20 mouse cellular contexts compared by ENCODE assay signal in genomic region chr19:9924034-9924768, GRCm38 (mm10). TPM values are rescaled to one million over a fixed set of nuclear protein-coding genes. Genes with fewer than 3 reads are reported as not detected.
DNase-seq lines count a peak whose midpoint lies in the region; ATAC-seq and TF ChIP-seq lines count a peak whose summit lies in the region.
"Had no signal": no experiment of that assay in that cellular context is flagged by ENCODE, and none has a peak within 500 bp of the region (broad histone marks: within the 10 kb centered on the region; RNA-seq: fewer than 3 reads in every experiment).

No protein-coding gene starts in this region.

- intact Hi-C loops in left cerebral cortex, postnatal 14 days (cut with DNase I): loop anchor here (5.0 kb wide), 1 partner anchor 38 kb away; no protein-coding TSS in a partner anchor

- no peak for TF ChIP-seq CTCF in lung, adult 2 months (IDR thresholded peaks at IDR 0.05; ENCODE audit: insufficient read depth, low read length)
- TF ChIP-seq CTCF in stomach, postnatal 0 days (IDR thresholded peaks at IDR 0.05; ENCODE audit: low read depth): no peak

- 0 out of 2 replicates have a peak overlapping the region, but pooled peaks have one; percentile 11 for H3K27ac ChIP-seq in forebrain, embryonic 10.5 days
- H3K27ac ChIP-seq in forebrain, embryonic 16.5 days (ENCODE audit: low read length): no peak overlapping the region
- H3K27ac ChIP-seq in lung, embryonic 16.5 days (ENCODE audit: low read length): no peak overlapping the region
- H3K27ac ChIP-seq in liver, embryonic 15.5 days (replicated peaks): no peak overlapping the region
- no peak overlapping the region for H3K27ac ChIP-seq in stomach, postnatal 0 days (replicated peaks)
- no peak overlapping the region for H3K27ac ChIP-seq in hindbrain, embryonic 16.5 days (ENCODE audit: low read depth, low read length)
- H3K27ac ChIP-seq: embryonic facial prominence, embryonic 12.5 days; heart, adult 2 months; heart, embryonic 15.5 days; hindbrain, embryonic 10.5 days; neural tube, embryonic 15.5 days had no signal

- H3K4me2 ChIP-seq in forebrain, embryonic 16.5 days (ENCODE audit: low read length): no peak overlapping the region
- H3K4me2 ChIP-seq in lung, embryonic 16.5 days (ENCODE audit: low read depth, low read length): no peak overlapping the region
- 0 out of 2 replicates have a peak overlapping the region, but pooled peaks have one; percentile 6 for H3K4me2 ChIP-seq in liver, embryonic 15.5 days
- H3K4me2 ChIP-seq in stomach, postnatal 0 days (replicated peaks; ENCODE audit: low read depth): no peak overlapping the region
- no peak overlapping the region for H3K4me2 ChIP-seq in hindbrain, embryonic 16.5 days (ENCODE audit: low read length)
- H3K4me2 ChIP-seq: embryonic facial prominence, embryonic 12.5 days; heart, embryonic 15.5 days; neural tube, embryonic 15.5 days had no signal

- H3K9ac ChIP-seq in forebrain, embryonic 16.5 days (replicated peaks; ENCODE audit: low read depth, low read length): no peak overlapping the region
- H3K9ac ChIP-seq in lung, embryonic 16.5 days (ENCODE audit: low read length): no peak overlapping the region
- no peak overlapping the region for H3K9ac ChIP-seq in liver, embryonic 15.5 days
- no peak overlapping the region for H3K9ac ChIP-seq in stomach, postnatal 0 days (ENCODE audit: low read length)
- no peak overlapping the region for H3K9ac ChIP-seq in hindbrain, embryonic 16.5 days (ENCODE audit: low read depth, low read length)
- H3K9ac ChIP-seq: embryonic facial prominence, embryonic 12.5 days; heart, embryonic 15.5 days; neural tube, embryonic 15.5 days had no signal

- no peak for TF ChIP-seq EP300 in stomach, postnatal 0 days (optimal IDR thresholded peaks at IDR 0.05)

- H3K36me3 ChIP-seq in forebrain, embryonic 10.5 days (replicated peaks): no peaks in the 10 kb centered on the region
- H3K36me3 ChIP-seq in forebrain, embryonic 16.5 days (ENCODE audit: control insufficient read depth, insufficient read depth): no peaks in the 10 kb centered on the region
- H3K36me3 ChIP-seq in lung, embryonic 16.5 days (ENCODE audit: control insufficient read depth, insufficient read depth, low read length): no peaks in the 10 kb centered on the region
- no peaks in the 10 kb centered on the region for H3K36me3 ChIP-seq in liver, embryonic 15.5 days (replicated peaks)
- H3K36me3 ChIP-seq in stomach, postnatal 0 days (ENCODE audit: control insufficient read depth, insufficient read depth, low read length): no peaks in the 10 kb centered on the region
- no peaks in the 10 kb centered on the region for H3K36me3 ChIP-seq in hindbrain, embryonic 16.5 days (ENCODE audit: control insufficient read depth, insufficient read depth, low read length)
- H3K36me3 ChIP-seq: embryonic facial prominence, embryonic 12.5 days; heart, embryonic 15.5 days; hindbrain, embryonic 10.5 days; neural tube, embryonic 15.5 days had no signal

- ATAC-seq in forebrain, embryonic 16.5 days: no peak
- ATAC-seq in lung, embryonic 16.5 days (ENCODE audit: low read depth): peak; percentile 43; the same call in 1 of the 2 replicates
- no peak; the same call in 1 of the 2 replicates for ATAC-seq in liver, embryonic 15.5 days (ENCODE audit: insufficient read depth)
- ATAC-seq in stomach, postnatal 0 days (ENCODE audit: low FRiP score, low TSS enrichment): peak; percentile 62
- no peak for ATAC-seq in hindbrain, embryonic 16.5 days
- ATAC-seq: CD4-positive, CD25-positive, alpha-beta regulatory T cell, adult 4 months had no signal

- DNase-seq in forebrain, embryonic 10.5 days (ENCODE audit: extremely low spot score, low spot score): no peak
- no peak for DNase-seq in lung, adult 2 months
- DNase-seq in stomach, postnatal 0 days (ENCODE audit: low spot score): no peak
- no peak for DNase-seq in left cerebral cortex, postnatal 14 days (ENCODE audit: low spot score in 2 of 2)
- DNase-seq: adrenal gland, adult 2 months; cerebellum, adult 11-12 months; gastrocnemius, postnatal 10 days; heart, adult 2 months; lung, postnatal 4 days; midbrain, embryonic 14.5 days had no signal

- H3K4me1 ChIP-seq in forebrain, embryonic 10.5 days: peaks cover 41% of the 10 kb centered on the region
- peaks cover 19% of the 10 kb centered on the region for H3K4me1 ChIP-seq in forebrain, embryonic 16.5 days (replicated peaks; ENCODE audit: control insufficient read depth, insufficient read depth, low read length)
- peaks cover 12% of the 10 kb centered on the region for H3K4me1 ChIP-seq in lung, embryonic 16.5 days (replicated peaks; ENCODE audit: control insufficient read depth, insufficient read depth, low read length)
- no peaks in the 10 kb centered on the region for H3K4me1 ChIP-seq in lung, adult 2 months (ENCODE audit: control insufficient read depth, insufficient read depth, low read length)
- peaks cover 36% of the 10 kb centered on the region for H3K4me1 ChIP-seq in liver, embryonic 15.5 days (replicated peaks)
- H3K4me1 ChIP-seq in stomach, postnatal 0 days (replicated peaks; ENCODE audit: control insufficient read depth, insufficient read depth): no peaks in the 10 kb centered on the region
- H3K4me1 ChIP-seq in hindbrain, embryonic 16.5 days (ENCODE audit: control insufficient read depth, insufficient read depth, low read depth, low read length): peaks cover 9% of the 10 kb centered on the region

- WGBS in forebrain, embryonic 10.5 days: 55% methylated on average over 13 of the region's 13 CpGs
- WGBS in forebrain, embryonic 16.5 days: 49% methylated on average over 13 of the region's 13 CpGs
- 27% methylated on average over 12 of the region's 13 CpGs for WGBS in lung, embryonic 16.5 days
- WGBS in lung, adult 2 months: 62% methylated on average over 13 of the region's 13 CpGs
- 50% methylated on average over 12 of the region's 13 CpGs for WGBS in liver, embryonic 15.5 days (ENCODE audit: insufficient replicate concordance)
- WGBS in stomach, postnatal 0 days: 28% methylated on average over 12 of the region's 13 CpGs
- 45% methylated on average over 13 of the region's 13 CpGs for WGBS in hindbrain, embryonic 16.5 days

- H3K9me3 ChIP-seq in forebrain, embryonic 10.5 days: no peaks in the 10 kb centered on the region
- no peaks in the 10 kb centered on the region for H3K9me3 ChIP-seq in forebrain, embryonic 16.5 days (ENCODE audit: control insufficient read depth, low read length)
- no peaks in the 10 kb centered on the region for H3K9me3 ChIP-seq in lung, embryonic 16.5 days (ENCODE audit: control insufficient read depth, low read length)
- no peaks in the 10 kb centered on the region for H3K9me3 ChIP-seq in liver, embryonic 15.5 days (replicated peaks)
- no peaks in the 10 kb centered on the region for H3K9me3 ChIP-seq in stomach, postnatal 0 days (ENCODE audit: control insufficient read depth, low read length)
- no peaks in the 10 kb centered on the region for H3K9me3 ChIP-seq in hindbrain, embryonic 16.5 days (ENCODE audit: control insufficient read depth, low read length)
- H3K9me3 ChIP-seq: embryonic facial prominence, embryonic 12.5 days; heart, embryonic 15.5 days; hindbrain, embryonic 10.5 days; neural tube, embryonic 15.5 days had no signal

- no peak for TF ChIP-seq POLR2A in lung, adult 2 months (IDR thresholded peaks at IDR 0.05; ENCODE audit: borderline replicate concordance, extremely low read depth, low read depth, low read length)

- no peak overlapping the region for H3K4me3 ChIP-seq in forebrain, embryonic 10.5 days
- H3K4me3 ChIP-seq in forebrain, embryonic 16.5 days (replicated peaks; ENCODE audit: low read length): no peak overlapping the region
- no peak overlapping the region for H3K4me3 ChIP-seq in lung, embryonic 16.5 days (ENCODE audit: low read length)
- no peak overlapping the region for H3K4me3 ChIP-seq in lung, adult 2 months (replicated peaks; ENCODE audit: extremely low read depth, low read depth, low read length)
- no peak overlapping the region for H3K4me3 ChIP-seq in liver, embryonic 15.5 days (replicated peaks)
- no peak overlapping the region for H3K4me3 ChIP-seq in stomach, postnatal 0 days (ENCODE audit: low read depth, low read length)
- H3K4me3 ChIP-seq in hindbrain, embryonic 16.5 days (ENCODE audit: low read length): no peak overlapping the region
- H3K4me3 ChIP-seq: embryonic facial prominence, embryonic 12.5 days; heart, adult 2 months; heart, embryonic 15.5 days; hindbrain, embryonic 10.5 days; myocyte; neural tube, embryonic 15.5 days had no signal

- no peaks in the 10 kb centered on the region for H3K27me3 ChIP-seq in forebrain, embryonic 10.5 days (ENCODE audit: poor library complexity, severe bottlenecking)
- H3K27me3 ChIP-seq in forebrain, embryonic 16.5 days (replicated peaks; ENCODE audit: control insufficient read depth, insufficient read depth, low read length): no peaks in the 10 kb centered on the region
- no peaks in the 10 kb centered on the region for H3K27me3 ChIP-seq in lung, embryonic 16.5 days (ENCODE audit: control insufficient read depth, insufficient read depth, low read depth, low read length)
- H3K27me3 ChIP-seq in liver, embryonic 15.5 days: peaks cover 17% of the 10 kb centered on the region; the same call in 1 of the 2 replicates
- H3K27me3 ChIP-seq in stomach, postnatal 0 days (ENCODE audit: control insufficient read depth, insufficient read depth, low read length): no peaks in the 10 kb centered on the region
- H3K27me3 ChIP-seq in hindbrain, embryonic 16.5 days (replicated peaks; ENCODE audit: control insufficient read depth, insufficient read depth, low read length): no peaks in the 10 kb centered on the region
- H3K27me3 ChIP-seq: embryonic facial prominence, embryonic 12.5 days; heart, embryonic 15.5 days; neural tube, embryonic 15.5 days had no signal

RNA-seq across cellular contexts. Expression of gene Incenp, which starts 24.9 kb away (rescaled TPM):
- 169 and 178 TPM in 2 replicates for polyA plus RNA-seq in forebrain, embryonic 10.5 days (2016; fragmentation: Nextera tagmentation; extraction: Ambion mirVana)
- polyA plus RNA-seq in forebrain, embryonic 16.5 days (2015; fragmentation: Nextera tagmentation; extraction: Ambion mirVana): 43.0 and 48.6 TPM in 2 replicates
- polyA plus RNA-seq in lung, embryonic 16.5 days (2015; fragmentation: Nextera tagmentation; extraction: Ambion mirVana): 99.7 and 108 TPM in 2 replicates
- polyA plus RNA-seq in lung, adult 2 months (2012; rRNA removed): 5.5 and 7.7 TPM in 2 replicates
- polyA plus RNA-seq in liver, embryonic 15.5 days (2015; fragmentation: Nextera tagmentation; extraction: Ambion mirVana): 95.5 and 107 TPM in 2 replicates
- 20.7 and 23.8 TPM in 2 replicates for polyA plus RNA-seq in stomach, postnatal 0 days (2015; fragmentation: Nextera tagmentation; extraction: Ambion mirVana)
- 26.0 and 30.4 TPM in 2 replicates for polyA plus RNA-seq in hindbrain, embryonic 16.5 days (2015; fragmentation: Nextera tagmentation; extraction: Ambion mirVana)
- total RNA-seq in left cerebral cortex, postnatal 14 days (2021): 10 to 100 TPM; 17.9 to 19.5 TPM

RNA-seq across cellular contexts. Expression of gene Fth1, which starts 56.2 kb away (rescaled TPM):
- 1,226 and 1,339 TPM in 2 replicates for polyA plus RNA-seq in forebrain, embryonic 10.5 days (2016; fragmentation: Nextera tagmentation; extraction: Ambion mirVana)
- 1,497 and 1,681 TPM in 2 replicates for polyA plus RNA-seq in forebrain, embryonic 16.5 days (2015; fragmentation: Nextera tagmentation; extraction: Ambion mirVana)
- 1,957 and 1,991 TPM in 2 replicates for polyA plus RNA-seq in lung, embryonic 16.5 days (2015; fragmentation: Nextera tagmentation; extraction: Ambion mirVana)
- 4,642 and 7,955 TPM in 2 replicates for polyA plus RNA-seq in lung, adult 2 months (2012; rRNA removed)
- 3,441 and 3,837 TPM in 2 replicates for polyA plus RNA-seq in liver, embryonic 15.5 days (2015; fragmentation: Nextera tagmentation; extraction: Ambion mirVana)
- polyA plus RNA-seq in stomach, postnatal 0 days (2015; fragmentation: Nextera tagmentation; extraction: Ambion mirVana): 2,976 and 2,992 TPM in 2 replicates
- 1,751 and 1,961 TPM in 2 replicates for polyA plus RNA-seq in hindbrain, embryonic 16.5 days (2015; fragmentation: Nextera tagmentation; extraction: Ambion mirVana)
- total RNA-seq in left cerebral cortex, postnatal 14 days (2021): 1,000 to 10,000 TPM; 1,766 to 1,778 TPM

Comparison
In these comparisons a context has a peak if more than half of its experiments do, and no peak if none do; other contexts are left out.
1. ATAC-seq: peak in lung, embryonic 16.5 days (single experiment) and stomach, postnatal 0 days (single experiment); none in forebrain, embryonic 16.5 days (single experiment), liver, embryonic 15.5 days (single experiment) and hindbrain, embryonic 16.5 days (single experiment).